Mouse (Mus musculus) ES-CJ7 (cell line): ENCODE measurements at regions not wholly inside any gene's neighbourhood (a gene's known extent, or its start where the extent isn't known, plus 50 kb on each side); places are given as distances from the start of the nearest gene placed in this dataset.

Experiments
- DNase-seq: peaks from one replicate; pipeline ENCODE4 v3.0.0; 2011; ENCODE audit warnings: low read depth, low spot score

- DNase-seq: no peak
These were observed 50.6 kb upstream of the Prr23a1 start for GRCm38 (mm10) chr9:98791709-98792108.

DNA sequence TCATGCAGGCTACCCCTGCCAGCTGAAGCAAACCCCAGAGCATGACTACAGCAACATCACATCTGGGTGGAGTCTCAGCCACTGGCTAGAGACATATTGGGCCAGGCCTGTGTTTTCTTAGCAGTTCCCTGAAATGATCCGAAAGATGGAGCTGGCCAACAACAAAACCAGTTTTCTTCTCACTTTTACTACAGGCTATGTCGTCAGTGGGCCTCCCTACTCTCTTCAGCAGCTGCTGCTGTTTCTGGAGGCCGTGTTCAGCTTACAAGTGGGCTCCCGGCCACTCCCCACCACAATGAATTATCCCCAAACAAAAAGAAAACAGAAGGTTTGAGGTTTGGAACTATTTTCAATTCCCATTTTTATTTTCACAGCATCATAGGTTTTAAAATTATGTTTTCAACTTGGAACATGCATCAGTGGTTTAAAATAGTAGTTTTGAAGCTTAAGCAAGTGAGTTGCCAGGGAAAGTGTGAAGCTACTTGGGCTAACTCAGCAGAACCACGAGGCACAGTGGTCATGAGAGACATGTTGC, 68.6 kb upstream of the Prr23a1 start:
- no peak for DNase-seq

DNA sequence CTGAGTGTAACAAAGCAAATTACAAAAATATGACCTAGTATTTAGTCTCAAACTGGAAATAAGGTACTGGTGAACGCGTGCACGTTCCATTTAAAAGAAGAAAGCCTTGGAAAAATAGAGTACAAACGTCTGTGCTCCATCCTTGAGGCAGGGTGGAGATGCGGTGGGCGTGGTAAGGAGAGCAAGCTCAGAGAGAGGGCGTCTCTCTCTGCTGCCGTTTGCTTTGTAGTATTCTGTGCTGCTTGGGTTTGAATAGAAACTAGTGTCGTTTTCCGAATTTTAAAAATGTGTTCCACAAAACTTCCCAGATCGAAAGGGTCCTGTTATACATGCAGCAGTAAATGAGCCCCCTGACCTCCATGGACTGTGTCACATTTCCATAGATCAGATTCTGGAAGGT, 69.1 kb upstream of the Prr23a1 start:
- no peak for DNase-seq

- no peak for DNase-seq
These were observed 87.5 kb upstream of the Prr23a1 start for GRCm38 (mm10) chr9:98754764-98755163.

GRCm38 (mm10) chr9:98753356-98753953, 88.8 kb upstream of the Prr23a1 start:
- no peak for DNase-seq

- DNase-seq: no peak
These were observed 98.5 kb upstream of the Prr23a1 start for GRCm38 (mm10) chr9:98743785-98744184.

DNA sequence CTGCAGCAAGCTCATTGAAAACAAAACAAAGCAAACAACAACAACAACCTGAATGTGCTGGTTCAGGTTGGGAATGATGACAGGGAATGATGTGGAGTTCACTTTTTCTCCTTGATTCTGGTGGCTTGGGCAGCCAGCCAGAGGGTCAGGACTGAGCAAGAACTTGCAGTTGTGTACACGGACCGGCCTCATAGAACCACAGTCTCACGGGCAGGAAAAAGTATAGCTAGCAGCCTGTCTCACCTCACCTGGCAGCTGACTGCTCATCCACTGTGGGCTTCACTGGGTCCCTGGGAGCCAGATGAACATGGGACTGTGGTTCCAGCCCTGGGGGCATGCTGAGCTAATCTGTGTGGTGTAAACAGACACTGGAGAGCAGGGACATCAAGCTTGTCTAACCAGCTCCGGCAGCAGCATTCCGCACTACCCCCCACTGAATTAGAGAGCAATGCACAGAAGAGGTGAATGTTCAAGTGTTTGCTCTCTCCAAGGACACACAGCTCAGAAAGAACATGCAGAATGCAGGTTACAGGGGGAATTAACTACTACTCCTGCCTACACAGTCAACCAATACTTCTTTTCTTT, 114.9 kb upstream of the Prr23a1 start:
- no peak for DNase-seq

- DNase-seq: no peak
These were observed 115.7 kb upstream of the Prr23a1 start for GRCm38 (mm10) chr9:98726638-98727037.

DNA sequence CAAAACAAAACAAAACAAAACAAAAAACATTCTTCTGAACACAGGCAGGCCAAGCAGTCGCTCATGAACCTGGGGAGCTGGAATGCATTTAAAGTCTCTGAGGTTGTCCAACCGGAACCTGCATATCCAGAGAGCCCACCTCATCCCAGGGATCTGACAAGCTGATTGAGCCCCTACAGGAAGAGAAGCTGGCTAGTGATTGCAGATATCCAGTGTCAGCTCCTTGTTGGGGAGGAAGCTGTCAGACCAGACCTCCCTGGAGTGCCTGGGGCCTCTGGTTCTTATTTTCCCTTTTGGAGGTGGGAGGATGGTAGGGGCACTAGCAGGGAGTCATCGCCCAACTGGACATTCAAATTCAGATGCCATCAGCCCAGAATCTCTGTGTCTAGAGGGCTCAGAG, 119.4 kb upstream of the Prr23a1 start:
- no peak for DNase-seq

- DNase-seq: no peak
These were observed 119.9 kb upstream of the Mrps22 start for GRCm38 (mm10) chr9:98721381-98721780.

DNA sequence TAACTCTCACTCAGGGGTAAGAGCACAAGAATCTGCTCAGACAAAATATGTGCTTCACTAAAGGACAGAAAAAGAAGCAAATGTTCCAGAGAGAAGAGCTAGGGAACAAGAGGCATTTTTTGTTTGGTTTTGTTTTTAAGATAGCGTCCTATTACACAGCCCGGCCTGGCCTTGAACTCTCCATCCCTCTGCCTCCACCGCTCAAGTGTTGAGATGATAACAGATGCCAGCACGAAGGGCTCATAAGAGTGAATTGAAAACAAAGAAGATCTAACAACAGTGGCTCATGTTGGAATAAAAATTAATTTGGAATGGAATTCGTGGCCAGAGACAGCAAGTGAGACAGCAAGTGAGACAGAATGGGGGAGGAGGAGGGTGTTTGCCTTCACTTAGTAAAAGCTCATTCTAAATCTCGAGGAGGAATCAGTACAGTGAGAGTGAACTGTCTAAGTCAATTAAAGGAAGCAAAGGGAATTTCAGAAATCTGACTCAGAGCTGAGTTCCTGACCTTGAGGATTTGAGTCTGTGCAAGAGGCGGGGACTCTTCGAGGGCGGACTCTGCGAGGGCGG, 116.3 kb upstream of the Mrps22 start:
- DNase-seq: no peak

DNA sequence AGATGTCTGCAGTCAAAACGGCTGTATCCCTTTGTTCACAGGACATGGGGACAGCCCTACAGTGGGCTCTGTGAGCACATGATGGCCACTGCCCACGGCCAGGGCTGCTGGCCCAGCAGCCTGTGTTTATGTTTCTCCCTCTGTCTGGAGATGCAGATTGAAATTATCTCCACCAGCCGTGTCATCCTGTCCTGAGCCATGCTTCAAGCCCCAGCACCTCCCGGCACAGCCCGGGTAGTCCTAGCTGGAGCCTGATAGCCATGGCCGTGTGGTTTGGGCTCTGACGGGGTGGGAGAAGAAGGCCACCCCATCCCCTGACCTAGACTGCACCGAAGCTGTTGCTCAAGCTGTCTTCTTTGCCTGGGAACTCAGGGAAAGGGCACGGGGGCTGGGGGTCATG, 113.2 kb upstream of the Mrps22 start:
- DNase-seq: no peak

GRCm38 (mm10) chr9:98712826-98713225, 111.4 kb upstream of the Mrps22 start:
- DNase-seq: no peak

DNA sequence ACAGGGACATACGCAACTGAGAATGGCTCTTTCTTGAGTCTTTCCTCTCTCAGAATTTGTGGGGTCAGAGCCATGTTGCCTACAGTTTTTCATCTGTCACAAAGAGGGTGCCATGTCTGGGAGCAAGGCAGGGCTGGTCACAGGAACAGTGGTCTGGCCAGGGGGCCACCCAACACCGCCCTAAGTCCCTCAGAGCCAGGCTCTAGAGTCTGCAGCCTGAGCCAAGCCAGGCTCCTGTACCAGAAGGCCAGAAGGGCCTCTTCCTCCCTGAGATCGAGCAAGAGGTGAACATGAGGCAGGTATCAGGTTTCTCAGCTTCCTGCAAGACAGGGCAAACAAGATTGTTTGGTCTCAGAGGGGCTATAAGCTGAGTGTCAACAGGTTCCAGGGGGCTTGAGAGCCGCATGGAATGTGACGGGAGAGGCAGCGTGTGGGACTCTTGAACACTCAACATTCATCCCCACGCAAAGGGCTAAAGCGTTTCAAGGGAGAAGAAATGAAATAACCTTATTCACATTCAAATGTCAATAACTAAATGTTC, 110.6 kb upstream of the Mrps22 start:
- no peak for DNase-seq

GRCm38 (mm10) chr9:98710155-98710710, 108.8 kb upstream of the Mrps22 start:
- no peak for DNase-seq

DNA sequence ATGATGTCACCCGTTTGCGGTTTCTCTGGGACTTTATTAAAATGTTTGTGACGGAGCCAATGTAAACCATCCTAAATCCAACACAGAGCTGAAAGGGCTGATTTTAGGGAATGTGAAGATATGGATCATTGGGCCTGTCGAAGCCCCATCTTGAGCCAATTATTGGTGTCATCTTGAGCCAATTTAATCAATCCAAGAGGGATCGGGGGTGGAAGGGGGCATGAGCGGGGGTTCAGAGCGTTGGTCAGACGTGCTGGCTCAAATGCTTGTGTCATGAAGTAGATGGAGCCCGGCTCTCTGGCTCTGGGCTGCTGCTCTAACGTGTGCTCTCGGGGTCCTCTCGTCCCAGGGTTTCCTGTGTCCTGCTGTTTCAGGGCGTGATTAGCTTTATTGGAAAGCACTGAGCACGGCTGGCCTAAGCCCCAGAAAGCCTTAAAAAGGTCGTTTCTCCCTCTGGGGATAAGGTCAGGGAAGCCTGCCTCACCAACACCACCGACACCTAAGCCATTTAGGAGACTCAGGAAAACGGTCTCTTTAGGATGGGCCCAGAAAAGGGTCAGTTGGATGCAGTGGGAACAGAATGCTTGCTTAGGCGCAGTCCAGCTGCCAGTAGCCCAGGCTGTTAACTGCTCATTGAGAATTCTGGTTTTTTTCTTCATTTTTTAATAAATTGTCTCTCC, 106.7 kb upstream of the Mrps22 start:
- no peak for DNase-seq

DNA sequence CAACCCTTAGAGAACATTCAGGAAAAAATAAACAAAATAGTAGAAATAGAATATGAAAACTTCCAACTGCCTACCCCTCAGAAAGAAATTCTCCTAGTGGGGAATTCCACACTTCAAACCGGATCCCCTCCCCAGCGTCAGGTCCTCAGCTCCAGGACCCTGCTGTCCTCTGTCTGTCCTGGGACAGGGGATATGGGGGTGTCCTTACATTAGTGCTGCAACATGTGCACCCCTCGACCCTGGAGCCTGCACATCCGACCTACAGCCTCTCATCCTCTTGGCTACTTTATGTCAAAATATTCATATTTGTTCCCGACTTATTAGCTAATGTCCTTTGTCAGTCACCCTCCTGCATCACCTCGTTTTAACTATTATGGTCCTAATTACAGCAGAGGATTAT, 106.0 kb upstream of the Mrps22 start:
- no peak for DNase-seq

DNA sequence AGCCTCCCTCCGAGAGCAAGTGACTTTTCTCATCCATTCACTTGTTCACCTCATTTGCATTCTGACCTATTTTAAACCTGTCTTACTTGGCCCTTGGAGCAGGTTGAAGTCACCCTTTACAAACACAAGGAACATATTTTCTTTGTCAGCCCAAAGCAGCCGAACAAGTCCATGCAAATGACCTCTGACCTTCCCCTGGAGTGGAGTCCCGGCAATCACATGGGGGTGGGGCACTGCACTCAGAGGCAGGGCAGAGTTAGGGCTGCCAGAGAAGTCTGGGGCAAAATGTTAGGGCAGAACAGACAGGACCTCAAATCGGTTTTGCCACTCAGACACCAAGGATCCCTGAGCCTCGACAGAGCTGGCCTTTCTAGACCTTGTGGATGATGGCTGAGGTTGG, 102.7 kb upstream of the Mrps22 start:
- no peak for DNase-seq

- no peak for DNase-seq
These were observed 101.9 kb upstream of the Mrps22 start for GRCm38 (mm10) chr9:98703331-98703730.

- DNase-seq: no peak
These were observed 99.1 kb upstream of the Mrps22 start for GRCm38 (mm10) chr9:98700571-98700970.

- DNase-seq: peak; percentile 52
These were observed 95.7 kb upstream of the Mrps22 start for GRCm38 (mm10) chr9:98697155-98697554.

DNA sequence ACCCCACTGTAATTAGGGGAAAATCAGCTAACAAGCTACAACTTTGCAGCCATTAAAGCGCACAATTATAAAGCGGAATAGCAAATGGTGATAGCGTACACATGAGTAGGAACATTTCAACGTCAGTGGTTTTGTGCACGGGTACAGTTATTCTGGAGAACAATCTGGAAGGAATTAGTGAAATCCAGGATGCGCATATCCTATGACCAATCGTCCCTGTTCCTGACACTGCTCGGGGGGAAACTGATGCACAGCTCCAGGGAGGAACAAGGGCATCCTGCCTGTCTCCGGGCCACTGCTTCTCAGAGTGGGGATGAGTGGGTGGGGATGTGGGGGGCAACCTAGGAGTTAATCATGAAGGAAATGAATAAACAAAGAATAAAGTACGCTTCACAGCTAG, 93.6 kb upstream of the Mrps22 start:
- DNase-seq: no peak
